Mouse (Mus musculus) pancreas, adult 10 weeks (tissue): ENCODE results near the gene Slc5a8. TPM values are rescaled to one million over a fixed set of nuclear protein-coding genes. Genes with fewer than 3 reads are reported as not detected.

Source experiments
- polyA plus RNA-seq: library from polyadenylated mRNA; stranded (reverse); fragments of 350-450 nt; fragmentation: Illumina TruSeq; extraction: RNeasy Lipid Tissue Mini Kit (QIAGEN cat#74804); gene quantifications from one replicate; pipeline ENCODE4 v1.2.3, GENCODE M21; 2015; ENCODE audit warnings: low read depth, low replicate concordance; ENCODE audit not compliant: insufficient read depth

The Slc5a8 gene
- not detected for polyA plus RNA-seq

GRCm38 (mm10) chr10:88885632-88886090 is at the start of gene Slc5a8:
Gene Slc5a8 (plus strand): TSS chr10:88885992.

Other genes with a start within 250 kb of the Slc5a8 start
- not detected for gene Spic, start 201.0 kb upstream of the Slc5a8 start, polyA plus RNA-seq
- gene Arl1, start 155.1 kb upstream of the Slc5a8 start, polyA plus RNA-seq: 31.4 TPM
- gene Utp20, start 59.2 kb upstream of the Slc5a8 start, polyA plus RNA-seq: 6.3 TPM